Mouse (Mus musculus) retina, adult 2 months (tissue): ENCODE data around the gene Gcdh.

ENCODE experiments used
- DNase-seq: peaks from one replicate; pipeline ENCODE4 v3.0.0-alpha.2; 2012; ENCODE audit warnings: low read depth, low spot score

Gene Gcdh

GRCm38 (mm10) chr8:84893709-84894134, at the start of gene Gcdh:
Gene Gcdh (minus strand): TSS chr8:84893921.
- DNase-seq = peak; percentile 84

GRCm38 (mm10) chr8:84937620-84938485, 44.1 kb upstream of the Gcdh start:
- DNase-seq = no peak

- DNase-seq = peak; percentile 58
Observed at GRCm38 (mm10) chr8:84936962-84937546, 43.3 kb upstream of the Gcdh start, which contains the start of gene Mast1. Gene Mast1 (minus strand): TSS chr8:84937359.

- DNase-seq = no peak
Observed at GRCm38 (mm10) chr8:84936041-84936961, 42.6 kb upstream of the Gcdh start.

GRCm38 (mm10) chr8:84935489-84935888, 41.8 kb upstream of the Gcdh start:
- no peak for DNase-seq

- DNase-seq = no peak
Observed at GRCm38 (mm10) chr8:84934860-84935259, 41.1 kb upstream of the Gcdh start.

- no peak for DNase-seq
Observed at GRCm38 (mm10) chr8:84933767-84934559, 40.2 kb upstream of the Gcdh start.

GRCm38 (mm10) chr8:84930582-84930981, 36.9 kb upstream of the Gcdh start:
- no peak for DNase-seq

- no peak for DNase-seq
Observed at GRCm38 (mm10) chr8:84928456-84929306, 35.0 kb upstream of the Gcdh start.

GRCm38 (mm10) chr8:84927513-84927912, 33.8 kb upstream of the Gcdh start:
- DNase-seq = no peak

GRCm38 (mm10) chr8:84925557-84925956, 31.8 kb upstream of the Gcdh start:
- no peak for DNase-seq

- no peak for DNase-seq
Observed at GRCm38 (mm10) chr8:84921596-84921995, 27.9 kb upstream of the Gcdh start.

GRCm38 (mm10) chr8:84918646-84919045, 24.9 kb upstream of the Gcdh start:
- DNase-seq = no peak

- DNase-seq = no peak
Observed at GRCm38 (mm10) chr8:84917781-84918180, 24.1 kb upstream of the Gcdh start.

GRCm38 (mm10) chr8:84915269-84915668, 21.5 kb upstream of the Gcdh start:
- DNase-seq = no peak

GRCm38 (mm10) chr8:84913960-84914359, 20.2 kb upstream of the Gcdh start:
- no peak for DNase-seq

GRCm38 (mm10) chr8:84913502-84913900, 19.8 kb upstream of the Gcdh start:
- DNase-seq = no peak

- no peak for DNase-seq
Observed at GRCm38 (mm10) chr8:84912895-84913501, 19.3 kb upstream of the Gcdh start.

- no peak for DNase-seq
Observed at GRCm38 (mm10) chr8:84912391-84912790, 18.7 kb upstream of the Gcdh start.

GRCm38 (mm10) chr8:84911854-84912253, 18.1 kb upstream of the Gcdh start:
- DNase-seq = no peak
